Mouse (Mus musculus) granulocyte monocyte progenitor cell, adult 5-6 weeks (primary cell): ENCODE results near the gene Nxpe4. TPM values are rescaled to one million over a fixed set of nuclear protein-coding genes. Genes with fewer than 3 reads are reported as not detected.
"Not testable (repeated sequence)": the region's sequence is repeated elsewhere in the genome, so short reads cannot be mapped to it uniquely, and the experiment has no call there.

ENCODE experiments used
- ATAC-seq: replicated peaks from 2 replicates; pipeline ENCODE4 v1.8.0; 2016; ENCODE audit warnings: mild to moderate bottlenecking, moderate TSS enrichment, inconsistent platforms; ENCODE audit not compliant: poor library complexity, severe bottlenecking
- total RNA-seq, 2 experiments: library from RNA; stranded (forward) in 1 of 2; stranded (reverse) in 1 of 2; fragments of 200-712, 200-1000 nt in 1 of 2; fragments of >200 nt in 1 of 2; fragmentation: Nextera tagmentation in 1 of 2; gene quantifications; 2 replicates each; pipeline ENCODE4 v1.2.3; 2014 to 2017

Gene Nxpe4
- total RNA-seq (2014; fragmentation: Nextera tagmentation) (0.77 and 1.7 TPM in 2 replicates), total RNA-seq (2017) (0.93 and 1.8 TPM in 2 replicates)

DNA sequence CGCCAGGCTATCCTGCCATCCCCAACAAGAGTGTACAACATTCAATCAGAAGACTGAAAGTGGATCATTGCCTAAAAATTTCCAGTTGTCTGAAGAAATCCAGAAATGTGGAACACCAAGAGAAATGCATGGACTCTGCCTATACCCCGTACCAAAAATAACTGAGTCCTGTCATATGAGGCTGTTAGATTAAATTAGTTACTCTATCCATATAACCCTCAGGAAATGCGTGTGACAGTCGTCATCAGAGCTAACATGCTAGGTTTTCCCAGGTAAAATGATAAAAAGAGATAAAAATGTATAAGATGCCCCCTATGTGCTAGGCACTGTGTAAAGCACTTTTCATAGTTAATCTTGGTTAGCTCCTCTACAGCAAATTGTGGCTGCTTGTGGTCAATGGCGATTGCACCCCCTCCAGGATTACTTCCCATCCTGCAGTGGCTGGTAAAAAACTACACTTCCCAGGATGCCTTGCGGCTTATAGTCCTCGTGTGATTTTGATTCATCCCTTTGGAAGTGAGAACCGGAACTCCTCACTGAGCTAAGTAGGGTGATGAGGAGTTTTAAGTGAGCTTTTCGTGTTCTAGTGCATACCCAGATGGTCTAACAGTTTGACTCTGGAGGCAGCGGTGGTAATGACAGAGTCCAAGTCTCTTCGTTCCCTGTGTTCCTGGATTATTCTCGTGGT lies at the start of gene Nxpe4:
TSS of gene Nxpe4 (plus strand) at position 519 of the 688 bp plus-strand sequence.
- no peak for ATAC-seq

DNA sequence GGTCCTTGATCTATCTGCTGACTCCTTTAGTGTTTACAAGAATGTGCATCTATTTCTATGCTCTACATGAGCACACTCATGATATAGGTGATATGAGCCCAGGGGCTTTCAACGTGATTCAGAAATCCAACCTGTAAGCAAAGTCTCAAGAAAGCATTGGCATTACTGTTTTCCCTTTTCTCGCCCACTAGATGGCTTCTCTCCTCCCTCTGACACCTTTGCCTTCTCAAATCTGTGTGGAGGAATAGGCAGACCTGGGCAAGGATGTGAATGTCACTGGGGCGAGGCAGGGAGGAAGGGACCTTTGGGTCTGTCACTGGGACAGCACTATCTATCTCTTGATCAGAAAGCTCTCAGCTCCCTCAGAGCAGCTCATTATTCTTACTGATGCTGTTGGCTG lies 35.0 kb upstream of the Nxpe4 start:
- ATAC-seq = no peak

GRCm38 (mm10) chr9:48137507-48137906 lies 24.3 kb upstream of the Nxpe4 start:
- ATAC-seq = no peak

- no peak for ATAC-seq
Measured at GRCm38 (mm10) chr9:48140485-48141411, 21.1 kb upstream of the Nxpe4 start.

DNA sequence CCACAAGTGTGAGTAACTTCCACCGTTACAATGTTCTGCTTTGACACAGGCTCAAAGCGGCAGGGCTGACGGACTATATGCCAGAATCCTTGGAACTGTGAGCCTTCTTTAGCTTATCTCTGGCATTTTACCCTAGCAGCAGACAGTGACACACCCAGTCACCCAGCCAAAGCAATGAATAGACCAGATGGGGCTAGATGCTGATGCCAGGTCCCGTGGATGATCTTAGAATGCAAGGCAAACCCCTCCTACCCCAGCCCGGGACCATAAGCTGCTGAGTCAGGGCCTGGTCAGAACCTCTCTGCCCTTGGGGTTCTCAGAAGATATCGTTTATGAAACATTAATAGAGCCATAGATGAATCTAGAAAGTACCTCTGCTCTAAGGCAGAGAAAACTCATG lies 19.2 kb upstream of the Nxpe4 start:
- no peak for ATAC-seq

GRCm38 (mm10) chr9:48146761-48147160 lies 15.1 kb upstream of the Nxpe4 start:
- ATAC-seq = no peak

- ATAC-seq = not testable (repeated sequence)
Measured at GRCm38 (mm10) chr9:48166531-48166930, 4.7 kb downstream of the Nxpe4 start.

GRCm38 (mm10) chr9:48176764-48177163 lies 14.9 kb downstream of the Nxpe4 start:
- peak; percentile 59 for ATAC-seq

GRCm38 (mm10) chr9:48181300-48181699 lies 19.5 kb downstream of the Nxpe4 start:
- no peak for ATAC-seq

DNA sequence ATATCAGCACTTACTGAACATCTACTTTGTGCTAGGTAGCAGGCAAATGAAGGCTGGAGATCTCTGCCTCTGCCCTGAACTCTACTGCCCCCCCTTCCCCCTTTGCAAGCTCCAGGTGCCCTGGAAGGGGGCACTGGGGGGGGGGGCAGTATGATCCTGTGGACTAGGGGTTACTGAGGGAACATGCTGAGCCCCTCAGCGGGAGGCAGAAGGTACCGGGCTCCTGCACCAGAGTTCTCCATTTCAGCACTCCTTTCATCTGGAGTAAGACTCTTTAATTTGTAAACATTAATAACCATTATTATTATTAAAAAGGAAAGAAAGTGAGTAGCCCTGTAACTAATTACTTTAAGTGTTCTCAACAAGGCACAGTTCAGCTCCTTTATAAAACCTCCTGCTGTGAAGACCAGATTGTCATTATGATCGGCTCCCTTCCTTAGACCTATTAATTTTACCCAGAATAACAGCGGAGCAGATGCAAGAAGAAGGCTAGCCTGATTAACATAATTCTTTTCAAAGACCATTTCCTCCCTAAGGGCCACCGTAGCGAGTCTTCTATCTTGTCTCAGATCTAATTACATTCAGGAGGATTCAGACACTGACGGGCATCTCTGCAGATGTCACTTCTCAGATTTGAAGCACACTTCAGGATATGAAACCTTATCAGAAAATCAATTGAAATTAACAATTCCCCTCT lies 21.0 kb downstream of the Nxpe4 start:
- no peak for ATAC-seq

GRCm38 (mm10) chr9:48184319-48184718 lies 22.5 kb downstream of the Nxpe4 start:
- no peak for ATAC-seq

DNA sequence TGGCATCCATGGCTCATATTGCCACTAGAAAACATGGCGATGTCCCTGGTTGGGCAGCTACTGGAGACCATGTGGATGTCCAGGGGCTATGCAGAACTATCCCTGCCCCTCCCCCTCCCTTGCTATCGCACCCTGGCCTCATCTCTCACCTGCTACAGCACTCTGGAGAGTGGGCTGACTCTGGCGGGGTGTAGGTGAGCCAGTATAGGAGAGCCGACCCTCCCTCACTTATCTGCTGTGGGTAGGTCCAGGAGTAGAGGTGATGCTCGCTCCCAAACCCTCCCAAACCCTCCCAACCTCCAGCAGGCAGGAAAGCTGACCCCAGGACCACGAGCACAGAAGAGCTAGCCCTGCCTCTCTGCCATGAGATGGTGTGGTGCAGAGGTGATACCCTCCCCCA lies 27.0 kb downstream of the Nxpe4 start:
- ATAC-seq = no peak

- no peak for ATAC-seq
Measured at GRCm38 (mm10) chr9:48197458-48197884, 35.6 kb downstream of the Nxpe4 start.

DNA sequence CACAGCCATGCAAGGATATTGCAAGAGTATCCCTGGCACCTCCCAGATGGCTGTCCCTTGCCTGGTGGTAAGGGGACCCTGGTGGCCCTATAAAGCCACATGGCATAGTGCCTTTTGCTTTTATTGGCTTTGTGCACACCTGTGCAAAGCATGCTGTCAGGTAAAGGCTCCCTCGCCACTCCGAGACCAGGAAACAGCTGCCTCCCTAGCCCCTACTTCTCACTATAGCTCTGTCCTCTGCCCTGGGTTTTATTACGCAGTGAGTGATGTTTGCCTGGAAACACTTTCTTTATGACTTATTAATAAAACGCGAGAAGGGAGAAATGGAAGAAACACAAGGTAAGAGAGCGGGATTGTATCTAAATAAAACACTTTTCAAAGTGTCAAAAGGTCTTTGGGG lies 49.1 kb downstream of the Nxpe4 start:
- no peak for ATAC-seq

DNA sequence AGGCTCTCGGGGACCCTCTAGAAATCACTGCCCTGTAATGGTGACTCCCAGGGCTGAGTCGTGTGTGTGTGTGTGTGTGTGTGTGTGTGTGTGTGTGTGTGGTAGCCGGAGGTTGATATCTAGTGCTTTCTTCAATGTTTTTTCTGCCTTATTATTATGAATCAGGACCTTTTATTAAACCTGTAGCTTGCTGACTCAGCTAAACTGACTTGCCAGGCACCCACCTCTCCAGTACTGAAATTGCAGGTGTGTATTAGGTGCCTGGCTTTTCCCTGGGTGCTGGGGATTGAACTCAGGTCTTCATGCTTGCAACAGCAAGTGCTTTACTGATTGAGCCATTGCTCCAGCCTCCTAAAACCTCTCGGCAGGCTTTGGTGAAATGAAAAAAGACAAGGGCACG lies 50.1 kb downstream of the Nxpe4 start:
- no peak for ATAC-seq

DNA sequence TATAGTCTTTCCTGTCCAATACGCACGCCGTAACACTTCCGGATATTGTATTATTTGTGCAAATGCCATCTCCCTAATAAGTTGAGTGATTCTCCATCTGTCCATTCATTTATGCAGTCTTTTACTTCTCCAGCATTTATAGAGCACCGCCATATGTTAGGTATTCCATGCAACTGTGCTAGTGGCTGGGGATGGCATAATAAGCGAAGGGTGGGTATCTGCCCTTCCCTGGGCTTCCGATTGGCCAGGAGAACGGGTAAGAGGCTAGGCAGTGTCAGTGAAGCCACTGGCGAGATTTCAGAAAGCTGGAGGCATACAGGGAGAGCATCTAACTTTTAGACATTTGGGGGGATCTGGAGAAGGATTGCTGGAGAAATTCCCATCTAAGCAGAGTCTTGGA lies 52.9 kb downstream of the Nxpe4 start:
- no peak for ATAC-seq

GRCm38 (mm10) chr9:48216091-48217001 lies 54.5 kb downstream of the Nxpe4 start:
- ATAC-seq = no peak

- no peak for ATAC-seq
Measured at GRCm38 (mm10) chr9:48230706-48231105, 68.9 kb downstream of the Nxpe4 start.

DNA sequence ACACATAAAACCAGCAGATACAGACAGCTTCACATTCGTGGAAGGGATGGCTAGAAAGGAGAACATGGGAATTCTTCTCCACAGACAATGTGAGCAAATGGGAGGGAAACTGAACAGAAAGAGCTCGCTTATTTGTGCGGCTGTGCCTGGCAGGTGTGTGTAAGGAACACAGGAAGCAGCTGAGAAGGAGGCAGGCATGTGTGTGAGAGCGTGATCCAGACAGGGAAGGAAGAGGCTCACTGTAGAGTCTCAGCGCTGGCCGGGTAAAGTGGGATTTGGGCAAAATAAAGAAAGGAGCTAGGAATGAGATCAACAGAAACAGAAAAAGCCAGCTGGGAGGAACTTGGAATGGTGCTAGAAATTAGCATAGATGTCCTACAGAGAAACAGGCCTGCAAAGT lies 74.6 kb downstream of the Nxpe4 start:
- ATAC-seq = no peak
